Mouse (Mus musculus) heart, embryonic 13.5 days (tissue): ENCODE measurements around the gene Ugt1a8. TPM values are rescaled to one million over a fixed set of nuclear protein-coding genes. Genes with fewer than 3 reads are reported as not detected.
"Not testable (repeated sequence)": the region's sequence is repeated elsewhere in the genome, so short reads cannot be mapped to it uniquely, and the experiment has no call there.

ENCODE experiments used
- ATAC-seq: fragments of 200-750 bp; cut with Nextera tagmentation; 2 replicates; pipeline ENCODE4 v1.8.0; 2017; ENCODE audit warnings: moderate TSS enrichment; ENCODE audit not compliant: insufficient number of reproducible peaks, low FRiP score, low TSS enrichment; ENCODE audit errors: extremely low read depth
- H3K27ac ChIP-seq: fragments of 300-500 bp; sonication (generic); replicated peaks from 2 replicates; pipeline ENCODE4 v1.5.1; 2015; ENCODE audit warnings: moderate library complexity, mild to moderate bottlenecking, inconsistent platforms
- H3K27me3 ChIP-seq: fragments of 300-500 bp; sonication (generic); replicated peaks from 2 replicates; pipeline ENCODE4 v1.6.1; 2015; ENCODE audit warnings: mild to moderate bottlenecking, inconsistent platforms
- H3K36me3 ChIP-seq: fragments of 300-500 bp; sonication (generic); 2 replicates; pipeline ENCODE4 v1.6.1; 2015; ENCODE audit warnings: mild to moderate bottlenecking, inconsistent platforms
- H3K4me1 ChIP-seq: fragments of 300-500 bp; sonication (generic); 2 replicates; pipeline ENCODE4 v1.6.1; 2015; ENCODE audit warnings: inconsistent platforms
- H3K4me2 ChIP-seq: fragments of 300-500 bp; sonication (generic); 2 replicates; pipeline ENCODE4 v1.6.1; 2015; ENCODE audit warnings: inconsistent platforms, mild to moderate bottlenecking, moderate library complexity
- H3K4me3 ChIP-seq: fragments of 300-500 bp; sonication (generic); 2 replicates; pipeline ENCODE4 v1.5.1; 2015; ENCODE audit warnings: moderate library complexity, mild to moderate bottlenecking, inconsistent platforms
- H3K9ac ChIP-seq: fragments of 300-500 bp; sonication (generic); 2 replicates; pipeline ENCODE4 v1.6.1; 2015; ENCODE audit warnings: inconsistent platforms, mild to moderate bottlenecking, moderate library complexity
- H3K9me3 ChIP-seq: fragments of 300-500 bp; sonication (generic); 2 replicates; pipeline ENCODE4 v1.6.1; 2016; ENCODE audit warnings: inconsistent platforms
- WGBS: fragments of 180-500 bp; shearing (Covaris S2); methylation state at CpG from one replicate; pipeline ENCODE4 v1.1.7; 2015; ENCODE audit warnings: mixed read lengths; 5-methylcytosine and 5-hydroxymethylcytosine counted together
- polyA plus RNA-seq: library from polyadenylated mRNA; unstranded; fragments of >200 nt; fragmentation: Nextera tagmentation; extraction: Ambion mirVana; gene quantifications from 2 replicates; pipeline ENCODE4 v1.2.1, GENCODE M21; 2015

Ugt1a8 gene
- polyA plus RNA-seq, 1 experiment from 2014 or later = not detected

- not testable (repeated sequence) for H3K27ac ChIP-seq, H3K9me3 ChIP-seq, H3K4me1 ChIP-seq, H3K4me2 ChIP-seq, H3K27me3 ChIP-seq, H3K36me3 ChIP-seq, H3K9ac ChIP-seq, H3K4me3 ChIP-seq
- ATAC-seq = peak; percentile 63; the same call in 1 of the 2 replicates
- 48% methylated on average over 1 of the region's 1 CpGs for WGBS
These were observed 52.9 kb downstream of the Ugt1a8 start for GRCm38 (mm10) chr1:88140492-88140891.

- not testable (repeated sequence) for H3K9me3 ChIP-seq, H3K27ac ChIP-seq, H3K36me3 ChIP-seq, H3K9ac ChIP-seq, H3K27me3 ChIP-seq, H3K4me1 ChIP-seq, ATAC-seq, H3K4me2 ChIP-seq, H3K4me3 ChIP-seq
- 1% methylated on average over 5 of the region's 5 CpGs for WGBS
These were observed 56.5 kb downstream of the Ugt1a8 start for GRCm38 (mm10) chr1:88143966-88144675.

- WGBS = 51% methylated on average over 2 of the region's 2 CpGs
- H3K27ac ChIP-seq, H3K36me3 ChIP-seq, H3K9ac ChIP-seq, H3K4me2 ChIP-seq, H3K27me3 ChIP-seq, H3K4me1 ChIP-seq, H3K4me3 ChIP-seq, H3K9me3 ChIP-seq, ATAC-seq: not testable (repeated sequence)
These were observed 57.7 kb downstream of the Ugt1a8 start for GRCm38 (mm10) chr1:88145278-88145677.

GRCm38 (mm10) chr1:88150133-88150532 is 62.5 kb downstream of the Ugt1a8 start:
- not testable (repeated sequence) for ATAC-seq, H3K36me3 ChIP-seq, H3K27me3 ChIP-seq, H3K4me1 ChIP-seq, H3K4me2 ChIP-seq, H3K9me3 ChIP-seq, H3K4me3 ChIP-seq, H3K27ac ChIP-seq, H3K9ac ChIP-seq
- WGBS = 64% methylated on average over 2 of the region's 2 CpGs

GRCm38 (mm10) chr1:88158430-88158829 is 70.8 kb downstream of the Ugt1a8 start:
- no peak overlapping the region for H3K27ac ChIP-seq
- no peaks in the 10 kb centered on the region for H3K27me3 ChIP-seq
- no peaks in the 10 kb centered on the region for H3K4me1 ChIP-seq
- H3K4me2 ChIP-seq = no peak overlapping the region
- H3K9ac ChIP-seq = no peak overlapping the region
- ATAC-seq = no peak
- no peak overlapping the region for H3K4me3 ChIP-seq
- H3K36me3 ChIP-seq = no peaks in the 10 kb centered on the region
- WGBS = 66% methylated on average over 2 of the region's 2 CpGs
- H3K9me3 ChIP-seq = no peaks in the 10 kb centered on the region

GRCm38 (mm10) chr1:88165711-88166110 is 78.1 kb downstream of the Ugt1a8 start, which contains the start of gene Ugt1a5:
Gene Ugt1a5 (plus strand): TSS chr1:88166012.
- no peak within 1 kb of the TSS for H3K4me3 ChIP-seq
- no peaks in the 10 kb centered on the region for H3K27me3 ChIP-seq
- no peaks in the 10 kb centered on the region for H3K36me3 ChIP-seq
- no peak for ATAC-seq
- H3K4me1 ChIP-seq = no peaks in the 10 kb centered on the region
- WGBS = 69% methylated on average over 5 of the region's 5 CpGs
- no peak within 1 kb of the TSS for H3K4me2 ChIP-seq
- no peak within 1 kb of the TSS for H3K27ac ChIP-seq
- peaks cover 5% of the 10 kb centered on the region; the same call in 1 of the 2 replicates for H3K9me3 ChIP-seq
- H3K9ac ChIP-seq = no peak within 1 kb of the TSS

- H3K9me3 ChIP-seq = peaks cover 24% of the 10 kb centered on the region
- 76% methylated on average over 6 of the region's 7 CpGs for WGBS
- not testable (repeated sequence) for H3K4me2 ChIP-seq, H3K27ac ChIP-seq, H3K9ac ChIP-seq, H3K27me3 ChIP-seq, H3K4me3 ChIP-seq, H3K4me1 ChIP-seq, H3K36me3 ChIP-seq, ATAC-seq
These were observed 84.6 kb downstream of the Ugt1a8 start for GRCm38 (mm10) chr1:88172190-88172589.

- no peak overlapping the region for H3K9ac ChIP-seq
- no peaks in the 10 kb centered on the region for H3K4me1 ChIP-seq
- H3K9me3 ChIP-seq = peaks cover 20% of the 10 kb centered on the region
- H3K36me3 ChIP-seq = no peaks in the 10 kb centered on the region
- H3K4me2 ChIP-seq = no peak overlapping the region
- H3K27me3 ChIP-seq = no peaks in the 10 kb centered on the region
- no peak overlapping the region for H3K27ac ChIP-seq
- H3K4me3 ChIP-seq = no peak overlapping the region
- 86% methylated on average over 1 of the region's 1 CpGs for WGBS
- ATAC-seq = no peak
These were observed 92.0 kb downstream of the Ugt1a8 start for GRCm38 (mm10) chr1:88179657-88180056.

GRCm38 (mm10) chr1:88186325-88186935 is 98.8 kb downstream of the Ugt1a8 start:
- no peak overlapping the region for H3K4me2 ChIP-seq
- H3K4me3 ChIP-seq = no peak overlapping the region
- 78% methylated on average over 5 of the region's 5 CpGs for WGBS
- H3K27ac ChIP-seq = no peak overlapping the region
- no peaks in the 10 kb centered on the region for H3K27me3 ChIP-seq
- no peaks in the 10 kb centered on the region for H3K4me1 ChIP-seq
- H3K36me3 ChIP-seq = no peaks in the 10 kb centered on the region
- no peak for ATAC-seq
- no peak overlapping the region for H3K9ac ChIP-seq
- H3K9me3 ChIP-seq = no peaks in the 10 kb centered on the region

GRCm38 (mm10) chr1:88192136-88192535 is 104.5 kb downstream of the Ugt1a8 start:
- no peaks in the 10 kb centered on the region for H3K36me3 ChIP-seq
- ATAC-seq = no peak
- WGBS = 65% methylated on average over 3 of the region's 3 CpGs

GRCm38 (mm10) chr1:88195687-88196086 is 108.1 kb downstream of the Ugt1a8 start:
- no peak for ATAC-seq
- Histone ChIP-seq H3K9ac (no peak overlapping the region), H3K27me3 (0 out of 2 replicates have a peak, but pooled peaks cover 3% of the 10 kb centered on the region), H3K4me2 (no peak overlapping the region), H3K27ac (no peak overlapping the region), H3K4me3 (no peak overlapping the region), H3K4me1 (no peaks in the 10 kb centered on the region; the same call in 1 of the 2 replicates), H3K36me3 (no peaks in the 10 kb centered on the region), H3K9me3 (no peaks in the 10 kb centered on the region)
- 88% methylated on average over 1 of the region's 1 CpGs for WGBS

More at GRCm38 (mm10) chr1:88192136-88192535, 104.5 kb downstream of the Ugt1a8 start:
- Histone ChIP-seq H3K4me2 (no peak overlapping the region), H3K27me3 (0 out of 2 replicates have a peak, but pooled peaks cover 3% of the 10 kb centered on the region), H3K9ac (no peak overlapping the region), H3K4me3 (no peak overlapping the region), H3K4me1 (no peaks in the 10 kb centered on the region), H3K27ac (no peak overlapping the region), H3K9me3 (no peaks in the 10 kb centered on the region)

- WGBS = 63% methylated on average over 3 of the region's 3 CpGs
- ATAC-seq = no peak
- no peaks in the 10 kb centered on the region for H3K36me3 ChIP-seq
These were observed 109.8 kb downstream of the Ugt1a8 start for GRCm38 (mm10) chr1:88197443-88197842.

More at GRCm38 (mm10) chr1:88197443-88197842, 109.8 kb downstream of the Ugt1a8 start:
- no peak overlapping the region for H3K27ac ChIP-seq
- no peak overlapping the region for H3K4me2 ChIP-seq
- no peak overlapping the region for H3K4me3 ChIP-seq
- 0 out of 2 replicates have a peak, but pooled peaks cover 3% of the 10 kb centered on the region for H3K27me3 ChIP-seq
- H3K4me1 ChIP-seq = no peaks in the 10 kb centered on the region; the same call in 1 of the 2 replicates
- H3K9ac ChIP-seq = no peak overlapping the region
- no peaks in the 10 kb centered on the region for H3K9me3 ChIP-seq
